Comparison of ENCODE assay signal across 13 mouse cellular contexts in the genomic region with DNA sequence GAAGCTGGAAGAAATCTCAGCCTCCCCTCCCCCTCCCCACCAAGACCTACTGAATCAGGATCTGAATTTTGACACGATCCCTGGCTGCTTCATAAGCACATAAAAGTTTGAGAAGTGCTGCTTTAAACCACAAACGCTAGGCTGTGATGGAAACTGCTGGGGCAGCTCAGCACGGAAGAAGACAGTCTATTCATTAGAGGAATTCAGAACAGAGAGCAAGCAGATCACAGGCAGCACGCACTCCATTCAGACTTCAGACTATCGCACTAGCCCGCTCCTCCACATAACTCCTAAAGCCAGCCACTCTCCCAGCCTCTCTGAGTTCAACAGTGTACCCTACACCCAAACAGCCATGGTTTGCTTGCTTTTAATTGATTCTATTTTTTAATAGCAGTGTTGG. TPM values are rescaled to one million over a fixed set of nuclear protein-coding genes. Genes with fewer than 3 reads are reported as not detected.
DNase-seq lines count a peak whose midpoint lies in the region; ATAC-seq and TF ChIP-seq lines count a peak whose summit lies in the region.
"Had no signal": no experiment of that assay in that cellular context is flagged by ENCODE, and none has a peak within 500 bp of the region (broad histone marks: within the 10 kb centered on the region; RNA-seq: fewer than 3 reads in every experiment).

No protein-coding gene starts in this region.

- no peaks in the 10 kb centered on the region for H3K27me3 ChIP-seq in heart, postnatal 0 days (ENCODE audit: control insufficient read depth, insufficient read depth, low read length)
- H3K27me3 ChIP-seq in heart, adult 2 months (ENCODE audit: control insufficient read depth, insufficient read depth, low read length) = no peaks in the 10 kb centered on the region
- no peaks in the 10 kb centered on the region for H3K27me3 ChIP-seq in midbrain, embryonic 10.5 days (ENCODE audit: low read depth, poor library complexity, severe bottlenecking)
- H3K27me3 ChIP-seq in midbrain, embryonic 15.5 days (replicated peaks) = no peaks in the 10 kb centered on the region
- H3K27me3 ChIP-seq in embryonic facial prominence, embryonic 11.5 days (ENCODE audit: control insufficient read depth, insufficient read depth, low read length) = no peaks in the 10 kb centered on the region
- no peaks in the 10 kb centered on the region for H3K27me3 ChIP-seq in cerebellum, adult 2 months (ENCODE audit: control insufficient read depth, insufficient read depth, low read length)
- H3K27me3 ChIP-seq: embryonic facial prominence, embryonic 15.5 days had no signal

- DNase-seq in heart, postnatal 0 days (ENCODE audit: low spot score) = no peak
- DNase-seq in heart, adult 2 months = no peak
- peak; percentile 49 for DNase-seq in midbrain, embryonic 10.5 days (ENCODE audit: low spot score)
- DNase-seq in embryonic facial prominence, embryonic 11.5 days (ENCODE audit: low spot score) = peak; percentile 6
- peak; percentile 66 for DNase-seq in naive thymus-derived CD4-positive, alpha-beta T cell, adult 2 months (ENCODE audit: low read depth)
- no peak for DNase-seq in cerebellum, adult 2 months
- DNase-seq: gastrocnemius, postnatal 14 days; thymus, adult 18-20 months had no signal

- ATAC-seq in heart, postnatal 0 days (ENCODE audit: insufficient read depth, low read depth) = no peak
- ATAC-seq in midbrain, embryonic 15.5 days (replicated peaks) = no peak; the same call in 1 of the 2 replicates
- ATAC-seq in embryonic facial prominence, embryonic 11.5 days (replicated peaks; ENCODE audit: insufficient number of reproducible peaks, low FRiP score, low TSS enrichment, low read depth) = no peak
- ATAC-seq: intestine, postnatal 0 days had no signal

- TF ChIP-seq CTCF in heart, postnatal 0 days (IDR thresholded peaks at IDR 0.05; ENCODE audit: low read depth) = no peak
- no peak for TF ChIP-seq CTCF in heart, adult 2 months (IDR thresholded peaks at IDR 0.05)
- no peak for TF ChIP-seq CTCF in cerebellum, adult 2 months (IDR thresholded peaks at IDR 0.05; ENCODE audit: borderline replicate concordance, insufficient read depth, low read depth, low read length)

- H3K27ac ChIP-seq in heart, postnatal 0 days (ENCODE audit: low read depth) = peak overlapping the region; percentile 47
- no peak overlapping the region for H3K27ac ChIP-seq in heart, adult 2 months
- peak overlapping the region; percentile 74 for H3K27ac ChIP-seq in midbrain, embryonic 10.5 days (replicated peaks)
- no peak overlapping the region for H3K27ac ChIP-seq in midbrain, embryonic 15.5 days
- H3K27ac ChIP-seq in embryonic facial prominence, embryonic 11.5 days (replicated peaks; ENCODE audit: low read depth, low read length) = no peak overlapping the region
- no peak overlapping the region for H3K27ac ChIP-seq in cerebellum, adult 2 months (ENCODE audit: insufficient read depth, low read length)
- H3K27ac ChIP-seq: embryonic facial prominence, embryonic 15.5 days; liver, embryonic 14.5 days had no signal

- H3K79me2 ChIP-seq in heart, adult 2 months (replicated peaks; ENCODE audit: control insufficient read depth, insufficient read depth, low read length) = peaks cover 7% of the 10 kb centered on the region

- TF ChIP-seq EP300 in heart, postnatal 0 days (IDR thresholded peaks at IDR 0.05; ENCODE audit: low read depth) = no peak
- TF ChIP-seq EP300 in heart, adult 2 months (IDR thresholded peaks at IDR 0.05; ENCODE audit: insufficient read depth, low read depth, low read length) = no peak

- intact Hi-C loops in heart, adult 2 months (cut with DNase I) = no loop called here

- H3K9me3 ChIP-seq in heart, postnatal 0 days (replicated peaks; ENCODE audit: control insufficient read depth, low read length) = no peaks in the 10 kb centered on the region
- no peaks in the 10 kb centered on the region for H3K9me3 ChIP-seq in midbrain, embryonic 10.5 days (replicated peaks)
- no peaks in the 10 kb centered on the region for H3K9me3 ChIP-seq in midbrain, embryonic 15.5 days
- no peaks in the 10 kb centered on the region for H3K9me3 ChIP-seq in embryonic facial prominence, embryonic 11.5 days (replicated peaks; ENCODE audit: control insufficient read depth, low read length)
- H3K9me3 ChIP-seq: embryonic facial prominence, embryonic 15.5 days; G1E had no signal

- H3K4me2 ChIP-seq in heart, postnatal 0 days (ENCODE audit: low read depth, low read length) = no peak overlapping the region
- no peak overlapping the region for H3K4me2 ChIP-seq in midbrain, embryonic 15.5 days
- no peak overlapping the region for H3K4me2 ChIP-seq in embryonic facial prominence, embryonic 11.5 days (ENCODE audit: low read depth, low read length)
- H3K4me2 ChIP-seq: embryonic facial prominence, embryonic 15.5 days had no signal

- peaks cover 27% of the 10 kb centered on the region for H3K4me1 ChIP-seq in heart, postnatal 0 days (ENCODE audit: control insufficient read depth, insufficient read depth)
- H3K4me1 ChIP-seq in heart, adult 2 months (ENCODE audit: control insufficient read depth, insufficient read depth, low read length) = peaks cover 7% of the 10 kb centered on the region
- peaks cover 52% of the 10 kb centered on the region for H3K4me1 ChIP-seq in midbrain, embryonic 10.5 days
- peaks cover 14% of the 10 kb centered on the region for H3K4me1 ChIP-seq in midbrain, embryonic 15.5 days
- H3K4me1 ChIP-seq in embryonic facial prominence, embryonic 11.5 days (ENCODE audit: control insufficient read depth, insufficient read depth, low read length) = no peaks in the 10 kb centered on the region
- peaks cover 16% of the 10 kb centered on the region for H3K4me1 ChIP-seq in cerebellum, adult 2 months (ENCODE audit: control insufficient read depth, insufficient read depth, low read length)

- peaks cover 37% of the 10 kb centered on the region for H3K36me3 ChIP-seq in heart, postnatal 0 days (replicated peaks; ENCODE audit: control insufficient read depth, insufficient read depth, low read length)
- H3K36me3 ChIP-seq in heart, adult 2 months (ENCODE audit: control insufficient read depth, insufficient read depth, low read length) = peaks cover 2% of the 10 kb centered on the region; the same call in 1 of the 2 replicates
- H3K36me3 ChIP-seq in midbrain, embryonic 10.5 days = peaks cover 49% of the 10 kb centered on the region
- peaks cover 14% of the 10 kb centered on the region for H3K36me3 ChIP-seq in midbrain, embryonic 15.5 days (replicated peaks)
- peaks cover 6% of the 10 kb centered on the region for H3K36me3 ChIP-seq in embryonic facial prominence, embryonic 11.5 days (replicated peaks; ENCODE audit: control insufficient read depth, insufficient read depth, low read depth, low read length)

- no peak for TF ChIP-seq POLR2A in heart, adult 2 months (IDR thresholded peaks at IDR 0.05; ENCODE audit: insufficient read depth, low read depth, low read length)
- TF ChIP-seq POLR2A in cerebellum, adult 2 months (IDR thresholded peaks at IDR 0.05; ENCODE audit: borderline replicate concordance, insufficient read depth, low read length) = no peak

- WGBS in heart, postnatal 0 days = 30% methylated on average over 6 of the region's 6 CpGs
- 45% methylated on average over 6 of the region's 6 CpGs for WGBS in heart, adult 2 months
- WGBS in midbrain, embryonic 10.5 days = 12% methylated on average over 6 of the region's 6 CpGs
- WGBS in midbrain, embryonic 15.5 days = 18% methylated on average over 6 of the region's 6 CpGs
- 49% methylated on average over 6 of the region's 6 CpGs for WGBS in embryonic facial prominence, embryonic 11.5 days
- 64% methylated on average over 6 of the region's 6 CpGs for WGBS in cerebellum, adult 2 months

- no peak overlapping the region for H3K9ac ChIP-seq in heart, postnatal 0 days (replicated peaks; ENCODE audit: low read depth, low read length)
- H3K9ac ChIP-seq in heart, adult 2 months (ENCODE audit: low read depth, low read length) = no peak overlapping the region
- H3K9ac ChIP-seq in midbrain, embryonic 15.5 days = no peak overlapping the region
- no peak overlapping the region for H3K9ac ChIP-seq in embryonic facial prominence, embryonic 11.5 days (replicated peaks; ENCODE audit: low read length)
- H3K9ac ChIP-seq: embryonic facial prominence, embryonic 15.5 days; liver, embryonic 14.5 days had no signal

- H3K4me3 ChIP-seq in heart, postnatal 0 days (ENCODE audit: low read depth, low read length) = no peak overlapping the region
- H3K4me3 ChIP-seq in heart, adult 2 months = no peak overlapping the region
- peak overlapping the region; percentile 32 for H3K4me3 ChIP-seq in midbrain, embryonic 10.5 days
- H3K4me3 ChIP-seq in midbrain, embryonic 15.5 days = no peak overlapping the region
- no peak overlapping the region for H3K4me3 ChIP-seq in embryonic facial prominence, embryonic 11.5 days (ENCODE audit: low read depth, low read length)
- H3K4me3 ChIP-seq in cerebellum, adult 2 months (replicated peaks; ENCODE audit: insufficient read depth, low read depth, low read length) = no peak overlapping the region
- H3K4me3 ChIP-seq: embryonic facial prominence, embryonic 15.5 days had no signal

RNA-seq across cellular contexts. Expression of a gene that starts 18.2 kb away (rescaled TPM):
- total RNA-seq in heart, postnatal 0 days (2014; rRNA removed; ENCODE audit: low replicate concordance) = 74.5 and 107 TPM in 2 replicates
- polyA plus RNA-seq in heart, postnatal 0 days (2015; fragmentation: Nextera tagmentation; extraction: Ambion mirVana) = 60.8 and 72.5 TPM in 2 replicates
- 10 to 100 TPM; 36.8 to 41.0 TPM for total RNA-seq in heart, adult 2 months (2021)
- polyA plus RNA-seq in heart, adult 2 months (2012; rRNA removed) = 37.0 and 54.6 TPM in 2 replicates
- 41.8 and 42.8 TPM in 2 replicates for polyA plus RNA-seq in midbrain, embryonic 10.5 days (2016; fragmentation: Nextera tagmentation; extraction: Ambion mirVana)
- polyA plus RNA-seq in midbrain, embryonic 15.5 days (2015; fragmentation: Nextera tagmentation; extraction: Ambion mirVana) = 140 and 144 TPM in 2 replicates
- polyA plus RNA-seq in embryonic facial prominence, embryonic 11.5 days (2014; fragmentation: Nextera tagmentation; extraction: Ambion mirVana) = 47.1 and 58.4 TPM in 2 replicates
- polyA plus RNA-seq in cerebellum, adult 2 months (2012; rRNA removed) = 217 and 222 TPM in 2 replicates

RNA-seq across cellular contexts. Expression of a gene that starts 41.3 kb away (rescaled TPM):
- 8.0 and 20.3 TPM in 2 replicates for total RNA-seq in heart, postnatal 0 days (2014; rRNA removed; ENCODE audit: low replicate concordance)
- 7.8 and 8.5 TPM in 2 replicates for polyA plus RNA-seq in heart, postnatal 0 days (2015; fragmentation: Nextera tagmentation; extraction: Ambion mirVana)
- 1 to 10 TPM; 8.3 to 8.5 TPM for total RNA-seq in heart, adult 2 months (2021)
- 15.5 and 23.7 TPM in 2 replicates for polyA plus RNA-seq in heart, adult 2 months (2012; rRNA removed)
- polyA plus RNA-seq in midbrain, embryonic 10.5 days (2016; fragmentation: Nextera tagmentation; extraction: Ambion mirVana) = 24.0 and 26.2 TPM in 2 replicates
- 19.4 and 19.9 TPM in 2 replicates for polyA plus RNA-seq in midbrain, embryonic 15.5 days (2015; fragmentation: Nextera tagmentation; extraction: Ambion mirVana)
- 23.3 and 24.5 TPM in 2 replicates for polyA plus RNA-seq in embryonic facial prominence, embryonic 11.5 days (2014; fragmentation: Nextera tagmentation; extraction: Ambion mirVana)
- 37.9 and 43.2 TPM in 2 replicates for polyA plus RNA-seq in cerebellum, adult 2 months (2012; rRNA removed)

Comparison
In these comparisons a context has a peak if more than half of its experiments do, and no peak if none do; other contexts are left out.
1. H3K27ac ChIP-seq: peak in heart, postnatal 0 days (single experiment) and midbrain, embryonic 10.5 days (single experiment); none in heart, adult 2 months (single experiment), midbrain, embryonic 15.5 days (single experiment), embryonic facial prominence, embryonic 11.5 days (single experiment) and cerebellum, adult 2 months (single experiment).
2. DNase-seq: peak in midbrain, embryonic 10.5 days (single experiment), embryonic facial prominence, embryonic 11.5 days (single experiment) and naive thymus-derived CD4-positive, alpha-beta T cell, adult 2 months (single experiment); none in heart, postnatal 0 days (single experiment), heart, adult 2 months (0 of 2) and cerebellum, adult 2 months (0 of 2).